Mouse (Mus musculus) cerebellum, adult 2 months (tissue): ENCODE measurements around the gene Slc25a38.

Source experiments
- CTCF ChIP-seq: fragments of 200-500 bp; IDR thresholded peaks from 2 replicates; pipeline ENCODE4 v1.5.1; 2011; ENCODE audit warnings: low read depth, mild to moderate bottlenecking, control low read depth, low read length, moderate library complexity, borderline replicate concordance; ENCODE audit not compliant: insufficient read depth
- POLR2A ChIP-seq: fragments of 200-500 bp; IDR thresholded peaks from 2 replicates; pipeline ENCODE4 v1.6.1; 2011; ENCODE audit warnings: low read length, control low read depth, borderline replicate concordance; ENCODE audit not compliant: insufficient read depth

- TF ChIP-seq POLR2A (no peak), CTCF (no peak)
Observed at GRCm38 (mm10) chr9:120069779-120070178, 40.4 kb upstream of the Slc25a38 start, which contains the start of gene Cx3cr1.
